Mouse (Mus musculus) bone marrow, adult 2 months (tissue): ENCODE measurements around the gene Rgs17.

ENCODE experiments used
- CTCF ChIP-seq: fragments of 200-500 bp; IDR thresholded peaks from 2 replicates; pipeline ENCODE4 v1.5.1; 2011; ENCODE audit warnings: low read length, control low read depth; ENCODE audit not compliant: control insufficient read depth, insufficient read depth
- POLR2A ChIP-seq: fragments of 200-500 bp; IDR thresholded peaks from 2 replicates; pipeline ENCODE4 v1.6.1; 2011; ENCODE audit warnings: low read depth, mild to moderate bottlenecking, control low read depth, low read length, borderline replicate concordance; ENCODE audit not compliant: control insufficient read depth

DNA sequence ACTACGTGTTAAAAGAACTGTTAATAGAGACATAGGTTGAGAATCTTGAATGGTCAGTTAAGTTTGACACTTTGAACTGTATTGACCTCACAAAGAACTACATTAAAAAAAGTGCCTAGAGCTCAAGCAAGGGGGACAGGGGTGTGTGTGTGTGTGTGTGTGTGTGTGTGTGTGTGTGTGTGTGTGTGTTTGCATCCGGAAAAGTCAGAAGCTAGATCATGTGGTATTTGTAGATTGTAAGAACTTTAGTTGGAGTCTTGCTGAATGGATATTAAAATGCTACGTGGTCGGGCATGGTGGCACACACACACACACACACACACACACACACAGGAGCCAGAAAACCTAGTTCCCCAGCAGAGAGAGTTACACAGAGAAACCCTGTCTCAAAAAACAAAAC, 115.2 kb downstream of the Rgs17 start:
- TF ChIP-seq CTCF (no peak), POLR2A (no peak)
